Mouse (Mus musculus): ENCODE measurements around the gene Itga2. TPM values are rescaled to one million over a fixed set of nuclear protein-coding genes. Genes with fewer than 3 reads are reported as not detected.

The Itga2 gene
- total RNA-seq, 2 experiments from 2014 or later, result 0.52 to 1.5 TPM

DNA sequence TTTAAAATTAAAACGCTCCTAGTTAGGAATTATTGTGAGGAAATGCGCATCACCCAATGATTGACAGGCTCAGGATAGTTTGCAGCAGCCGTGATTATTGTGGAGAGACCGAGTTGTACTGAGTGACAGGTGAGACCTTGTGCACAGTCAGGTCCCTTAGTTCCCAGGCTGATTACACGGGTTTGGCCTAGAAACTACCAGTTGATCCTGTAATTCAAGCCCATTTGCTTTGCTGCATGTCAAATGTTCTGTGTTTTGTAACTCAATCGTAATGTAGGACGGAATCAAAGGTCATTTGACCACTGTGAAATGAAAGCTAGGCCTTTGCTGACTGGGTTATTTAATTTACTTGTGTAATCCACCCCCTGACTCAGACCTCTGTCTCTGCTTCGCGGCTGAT is 113.4 kb downstream of the Itga2 start:
- peak in 1 of 2 experiments; percentile 9 for DNase-seq

DNA sequence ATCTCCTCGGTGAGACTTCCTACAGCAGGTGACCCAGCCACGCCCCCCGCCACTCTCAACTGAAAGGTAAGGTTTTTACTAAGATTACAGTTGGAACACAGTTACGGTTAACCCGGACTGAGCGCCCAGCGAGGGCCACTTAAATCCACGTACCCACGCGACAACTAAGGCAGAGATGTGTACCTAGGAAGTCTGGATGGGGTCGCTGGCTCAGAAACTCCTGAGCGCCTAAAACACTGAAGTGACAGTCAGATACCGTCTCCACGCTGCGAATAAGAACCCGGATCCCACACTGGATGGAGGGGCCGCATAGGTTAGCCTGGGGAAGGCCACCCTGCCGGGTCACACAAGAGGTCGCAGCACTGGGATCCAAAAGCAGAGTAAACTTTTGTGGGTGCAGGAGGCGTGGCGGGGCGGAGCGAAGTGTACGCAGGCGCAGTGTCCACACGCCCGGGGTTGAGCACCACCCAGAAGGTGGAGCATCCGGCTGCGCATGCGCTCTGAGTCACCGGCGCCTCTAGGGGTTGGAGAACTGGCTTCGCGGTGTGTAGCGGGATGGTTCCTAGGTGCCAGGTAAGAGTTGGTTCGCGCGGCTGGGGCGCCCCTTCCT is 114.0 kb downstream of the Itga2 start, which contains the start of gene Mocs2:
TSS of gene Mocs2 (plus strand) at position 486 of the 610 bp plus-strand sequence.
- peak; percentile 95 to 97 for DNase-seq

GRCm38 (mm10) chr13:114809624-114810210 is 122.2 kb downstream of the Itga2 start:
- no peak for DNase-seq

DNA sequence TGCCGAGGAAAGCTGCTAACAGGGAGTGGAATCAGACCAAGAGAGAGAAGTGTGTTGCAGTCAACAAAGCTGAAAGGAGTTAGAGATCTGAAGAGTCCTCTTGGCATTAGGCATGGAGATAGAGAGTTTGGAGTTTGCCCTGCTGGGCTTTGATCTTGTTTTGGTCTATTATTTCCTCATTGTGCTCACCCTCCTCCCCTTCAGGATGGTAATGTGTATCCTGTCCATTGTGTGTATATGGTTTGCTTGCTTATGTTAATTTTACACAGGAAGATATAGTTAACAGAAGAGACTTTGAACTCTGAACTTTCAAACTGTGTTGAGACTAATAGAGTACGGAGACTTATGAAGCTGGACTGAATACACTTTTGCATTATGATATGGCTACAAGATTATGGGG is 128.9 kb downstream of the Itga2 start:
- DNase-seq, result no peak

DNA sequence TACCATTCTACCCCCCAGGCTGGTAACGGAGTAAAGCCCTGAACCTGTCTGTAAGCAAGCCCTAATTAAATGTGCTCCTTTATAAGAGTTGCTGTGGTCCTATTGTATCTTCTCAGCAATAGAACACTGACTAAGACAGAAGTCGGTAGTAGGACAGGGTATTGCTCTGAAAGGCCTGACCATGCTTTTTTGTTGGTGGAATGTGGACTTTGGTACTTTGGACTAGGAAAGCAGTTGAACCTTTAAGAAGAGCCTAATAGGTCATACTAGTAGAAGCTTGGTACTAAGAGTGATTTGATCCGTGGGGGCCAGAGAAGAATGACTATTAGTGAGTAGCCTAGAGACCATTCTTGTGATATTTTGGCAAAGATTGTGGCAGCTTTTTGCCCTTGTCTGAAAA is 130.0 kb downstream of the Itga2 start:
- no peak for DNase-seq

DNA sequence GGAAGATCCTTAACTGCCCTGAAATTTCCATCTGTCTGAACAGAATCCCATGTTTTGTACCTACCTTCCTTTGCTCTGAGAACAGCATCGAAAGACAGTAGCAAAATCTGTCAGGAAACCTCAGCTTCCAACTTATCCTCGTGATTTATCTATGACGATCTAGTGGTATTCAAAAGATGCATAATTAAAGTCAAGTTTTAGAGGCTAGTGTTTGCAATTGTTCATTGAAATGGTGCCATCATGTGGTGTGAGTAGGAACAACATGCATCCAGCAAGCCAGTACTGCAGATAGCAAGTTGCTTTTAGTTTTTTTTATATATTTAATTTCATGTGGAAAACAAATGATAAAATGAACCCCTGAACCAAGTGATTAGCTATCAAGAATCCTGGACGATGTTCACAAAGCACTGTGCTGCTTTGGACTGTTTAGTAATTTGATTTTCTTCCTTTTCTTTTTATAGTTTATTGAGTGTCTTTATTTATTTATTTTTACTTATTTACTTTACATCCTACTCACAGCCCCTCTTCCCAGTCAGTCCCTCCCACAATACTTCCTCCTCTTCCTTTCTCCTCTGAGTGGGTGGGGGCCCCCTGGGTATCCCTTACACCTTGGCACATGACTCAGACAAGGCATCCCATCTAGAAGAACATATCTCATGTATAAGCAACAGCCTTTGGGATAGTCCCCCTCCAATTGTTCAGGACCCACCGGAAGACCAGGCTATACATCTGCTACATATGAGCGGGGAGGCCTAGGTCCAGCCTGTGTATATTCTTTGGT is 138.5 kb downstream of the Itga2 start:
- peak; percentile 27 to 75 for DNase-seq

DNA sequence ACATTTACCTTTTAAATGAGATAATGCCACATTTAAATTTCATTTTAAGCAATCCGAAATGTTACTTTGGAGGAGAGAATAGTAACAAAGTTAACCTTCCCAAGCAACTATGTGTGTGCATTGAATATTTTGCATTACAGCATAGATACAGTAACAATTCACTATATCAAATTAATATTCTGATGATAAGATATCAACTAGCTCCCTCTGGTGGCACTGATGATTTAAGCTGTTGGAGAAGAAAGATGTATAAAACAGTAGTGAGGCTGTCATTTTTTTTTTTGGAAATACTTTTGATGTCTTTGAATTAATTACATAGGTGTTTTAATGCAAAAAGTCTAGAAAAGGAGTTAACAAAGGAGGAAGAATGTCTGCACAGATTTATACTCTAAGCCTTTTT is 140.4 kb downstream of the Itga2 start:
- DNase-seq, result peak in 1 of 2 experiments; percentile 58

Other genes with a start within 250 kb of the Itga2 start
- 10 to 100 TPM; 33.1 to 35.5 TPM for gene Mocs2, start 113.9 kb downstream of the Itga2 start, total RNA-seq (2021)
- gene Pelo, start 158.1 kb upstream of the Itga2 start, total RNA-seq (2021), result 10 to 100 TPM; 16.3 to 18.5 TPM
- 1 to 10 TPM; 4.4 to 8.6 TPM for gene Gm49395, start 169.8 kb upstream of the Itga2 start, total RNA-seq (2021)
- 10 to 100 TPM; 31.0 to 34.9 TPM for gene Itga1, start 169.9 kb upstream of the Itga2 start, total RNA-seq (2021)

Data from heart, adult 18-20 months (tissue).